Mouse (Mus musculus): Measurements from ENCODE around the gene Hhat. TPM values are rescaled to one million over a fixed set of nuclear protein-coding genes. Genes with fewer than 3 reads are reported as not detected.

Gene Hhat
- polyA plus RNA-seq, 2 experiments, result 10.0 to 12.6 TPM

- no peaks in the 10 kb centered on the region for H3K27me3 ChIP-seq (ENCODE audit: control insufficient read depth, insufficient read depth, low read length)
- no peak for TF ChIP-seq POLR2A (IDR thresholded peaks at IDR 0.05; ENCODE audit: borderline replicate concordance, extremely low read depth, insufficient read depth, insufficient read length)
- ATAC-seq (ENCODE audit: low FRiP score, low read depth) (no peak), DNase-seq (ENCODE audit: low spot score) (no peak)
- no peak overlapping the region for H3K9ac ChIP-seq (ENCODE audit: low read depth, low read length, severe bottlenecking)
- H3K27ac ChIP-seq (replicated peaks; ENCODE audit: low read depth, low read length), result no peak overlapping the region
- H3K4me3 ChIP-seq (replicated peaks; ENCODE audit: low read length), result no peak overlapping the region
- H3K4me2 ChIP-seq (replicated peaks; ENCODE audit: low read depth, low read length, severe bottlenecking), result no peak overlapping the region
- no peaks in the 10 kb centered on the region for H3K4me1 ChIP-seq (ENCODE audit: control insufficient read depth, insufficient read depth, low read length)
- H3K36me3 ChIP-seq (ENCODE audit: control insufficient read depth, insufficient read depth, low read length), result no peaks in the 10 kb centered on the region
- 72% methylated on average over 2 of the region's 2 CpGs for WGBS
- no peaks in the 10 kb centered on the region for H3K9me3 ChIP-seq (ENCODE audit: control insufficient read depth, low read length)
Observed at GRCm38 (mm10) chr1:192497505-192497904, 273.5 kb downstream of the Hhat start.

GRCm38 (mm10) chr1:192489908-192490825 lies 280.9 kb downstream of the Hhat start:
- DNase-seq (ENCODE audit: low spot score), result no peak
- no peaks in the 10 kb centered on the region for H3K4me1 ChIP-seq (ENCODE audit: control insufficient read depth, insufficient read depth, low read length)
- no peak overlapping the region for H3K4me3 ChIP-seq (replicated peaks; ENCODE audit: low read length)
- WGBS, result 68% methylated on average over 13 of the region's 13 CpGs
- TF ChIP-seq POLR2A (IDR thresholded peaks at IDR 0.05; ENCODE audit: borderline replicate concordance, extremely low read depth, insufficient read depth, insufficient read length), result no peak
- H3K27me3 ChIP-seq (ENCODE audit: control insufficient read depth, insufficient read depth, low read length), result no peaks in the 10 kb centered on the region
- H3K27ac ChIP-seq (replicated peaks; ENCODE audit: low read depth, low read length), result no peak overlapping the region
- no peak overlapping the region for H3K9ac ChIP-seq (ENCODE audit: low read depth, low read length, severe bottlenecking)
- H3K9me3 ChIP-seq (ENCODE audit: control insufficient read depth, low read length), result no peaks in the 10 kb centered on the region
- H3K4me2 ChIP-seq (replicated peaks; ENCODE audit: low read depth, low read length, severe bottlenecking), result no peak overlapping the region
- H3K36me3 ChIP-seq (ENCODE audit: control insufficient read depth, insufficient read depth, low read length), result no peaks in the 10 kb centered on the region
- ATAC-seq (ENCODE audit: low FRiP score, low read depth), result no peak

GRCm38 (mm10) chr1:192487571-192487970 lies 283.5 kb downstream of the Hhat start:
- no peak for DNase-seq (ENCODE audit: low spot score)
- Histone ChIP-seq H3K27ac (replicated peaks; ENCODE audit: low read depth, low read length) (no peak overlapping the region), H3K27me3 (ENCODE audit: control insufficient read depth, insufficient read depth, low read length) (no peaks in the 10 kb centered on the region), H3K4me2 (replicated peaks; ENCODE audit: low read depth, low read length, severe bottlenecking) (no peak overlapping the region), H3K4me1 (ENCODE audit: control insufficient read depth, insufficient read depth, low read length) (no peaks in the 10 kb centered on the region), H3K4me3 (replicated peaks; ENCODE audit: low read length) (no peak overlapping the region), H3K9ac (ENCODE audit: low read depth, low read length, severe bottlenecking) (no peak overlapping the region), H3K36me3 (ENCODE audit: control insufficient read depth, insufficient read depth, low read length) (no peaks in the 10 kb centered on the region), H3K9me3 (ENCODE audit: control insufficient read depth, low read length) (no peaks in the 10 kb centered on the region)
- ATAC-seq (ENCODE audit: low FRiP score, low read depth), result no peak
- 93% methylated on average over 11 of the region's 11 CpGs for WGBS
- TF ChIP-seq POLR2A (IDR thresholded peaks at IDR 0.05; ENCODE audit: borderline replicate concordance, extremely low read depth, insufficient read depth, insufficient read length), result no peak

GRCm38 (mm10) chr1:192485030-192485429 lies 286.0 kb downstream of the Hhat start:
- no peak for DNase-seq (ENCODE audit: low spot score)
- Histone ChIP-seq H3K4me3 (replicated peaks; ENCODE audit: low read length) (no peak overlapping the region), H3K9me3 (ENCODE audit: control insufficient read depth, low read length) (no peaks in the 10 kb centered on the region), H3K27me3 (ENCODE audit: control insufficient read depth, insufficient read depth, low read length) (no peaks in the 10 kb centered on the region), H3K9ac (ENCODE audit: low read depth, low read length, severe bottlenecking) (no peak overlapping the region), H3K36me3 (ENCODE audit: control insufficient read depth, insufficient read depth, low read length) (no peaks in the 10 kb centered on the region), H3K4me2 (replicated peaks; ENCODE audit: low read depth, low read length, severe bottlenecking) (no peak overlapping the region), H3K27ac (replicated peaks; ENCODE audit: low read depth, low read length) (no peak overlapping the region), H3K4me1 (ENCODE audit: control insufficient read depth, insufficient read depth, low read length) (no peaks in the 10 kb centered on the region)
- 61% methylated on average over 3 of the region's 3 CpGs for WGBS
- TF ChIP-seq POLR2A (IDR thresholded peaks at IDR 0.05; ENCODE audit: borderline replicate concordance, extremely low read depth, insufficient read depth, insufficient read length), result no peak
- no peak for ATAC-seq (ENCODE audit: low FRiP score, low read depth)

- ATAC-seq (ENCODE audit: low FRiP score, low read depth) (no peak), DNase-seq (ENCODE audit: low spot score) (no peak)
- Histone ChIP-seq H3K36me3 (ENCODE audit: control insufficient read depth, insufficient read depth, low read length) (no peaks in the 10 kb centered on the region), H3K4me3 (replicated peaks; ENCODE audit: low read length) (no peak overlapping the region), H3K4me2 (replicated peaks; ENCODE audit: low read depth, low read length, severe bottlenecking) (no peak overlapping the region), H3K9ac (ENCODE audit: low read depth, low read length, severe bottlenecking) (no peak overlapping the region), H3K27me3 (ENCODE audit: control insufficient read depth, insufficient read depth, low read length) (no peaks in the 10 kb centered on the region), H3K4me1 (ENCODE audit: control insufficient read depth, insufficient read depth, low read length) (no peaks in the 10 kb centered on the region), H3K9me3 (ENCODE audit: control insufficient read depth, low read length) (no peaks in the 10 kb centered on the region), H3K27ac (replicated peaks; ENCODE audit: low read depth, low read length) (no peak overlapping the region)
- TF ChIP-seq POLR2A (IDR thresholded peaks at IDR 0.05; ENCODE audit: borderline replicate concordance, extremely low read depth, insufficient read depth, insufficient read length), result no peak
Observed at GRCm38 (mm10) chr1:192481446-192481845, 289.6 kb downstream of the Hhat start.
